ENCODE assay signal across 11 mouse cellular contexts in genomic region chr2:31683666-31684065, GRCm38 (mm10). TPM values are rescaled to one million over a fixed set of nuclear protein-coding genes. Genes with fewer than 3 reads are reported as not detected.
DNase-seq lines count a peak whose midpoint lies in the region; TF ChIP-seq lines count a peak whose summit lies in the region.
"Had no signal": no experiment of that assay in that cellular context is flagged by ENCODE, and none has a peak within 500 bp of the region (broad histone marks: within the 10 kb centered on the region; RNA-seq: fewer than 3 reads in every experiment).

No protein-coding gene starts in this region.

- H3ac ChIP-seq in C2C12 (ENCODE audit: control insufficient read depth, insufficient read length, low read depth) = no peak overlapping the region

- DNase-seq in gastrocnemius, adult 18-20 months (ENCODE audit: low spot score) = peak; percentile 58
- no peak for DNase-seq in gastrocnemius, postnatal 25 days
- peak; percentile 56 for DNase-seq in forelimb bud, embryonic 11.5 days (ENCODE audit: low read depth, low spot score)
- DNase-seq in layer of hippocampus, postnatal 10 days (ENCODE audit: low spot score in 2 of 2) = peak; percentile 69 to 75
- DNase-seq in lung, postnatal 4 days = peak; percentile 43 to 62
- peak; percentile 72 for DNase-seq in testis, postnatal 10 days (ENCODE audit: low spot score)

- WGBS in bone marrow, adult 2 months = 33% methylated on average over 2 of the region's 2 CpGs

- TF ChIP-seq POLR2A in bone marrow, adult 2 months (IDR thresholded peaks at IDR 0.05; ENCODE audit: borderline replicate concordance, control insufficient read depth, low read depth, low read length) = no peak

- peak; percentile 24 for TF ChIP-seq CTCF in C2C12 (IDR thresholded peaks at IDR 0.05; ENCODE audit: control insufficient read depth, insufficient read depth, insufficient read length)
- peak; percentile 33; the same call in 1 of the 2 replicates for TF ChIP-seq CTCF in bone marrow, adult 2 months (IDR thresholded peaks at IDR 0.05; ENCODE audit: control insufficient read depth, insufficient read depth, low read length)

- H3K79me2 ChIP-seq in C2C12 (ENCODE audit: control insufficient read depth, insufficient read depth) = peaks cover 2% of the 10 kb centered on the region

- H3K4me3 ChIP-seq in C2C12 (ENCODE audit: insufficient read depth, poor library complexity, severe bottlenecking) = no peak overlapping the region
- no peak overlapping the region for H3K4me3 ChIP-seq in bone marrow, adult 2 months (replicated peaks; ENCODE audit: control insufficient read depth, low read depth, low read length)
- H3K4me3 ChIP-seq: limb, embryonic 12.5 days had no signal

- H3K79me3 ChIP-seq in C2C12 (ENCODE audit: low read depth) = no peaks in the 10 kb centered on the region

- H3K27me3 ChIP-seq in C2C12 (ENCODE audit: control insufficient read depth, insufficient read depth, insufficient read length) = no peaks in the 10 kb centered on the region
- H3K27me3 ChIP-seq: limb, embryonic 12.5 days had no signal

- no peak overlapping the region for H3K27ac ChIP-seq in bone marrow, adult 2 months (ENCODE audit: control insufficient read depth, insufficient read depth, low read depth, low read length, poor library complexity)
- H3K27ac ChIP-seq: limb, embryonic 12.5 days had no signal

- H3K4me1 ChIP-seq in bone marrow, adult 2 months (ENCODE audit: control insufficient read depth, insufficient read depth, low read length) = no peaks in the 10 kb centered on the region

- H3K36me3 ChIP-seq in C2C12 (ENCODE audit: control insufficient read depth, insufficient read depth) = peaks cover 33% of the 10 kb centered on the region

TF ChIP-seq in C2C12, 6 proteins besides CTCF, POLR2A, EP300 and RAD21:
- TF ChIP-seq MYOG (IDR thresholded peaks at IDR 0.05; ENCODE audit: control insufficient read depth, extremely low read depth, insufficient read length) (no peak), USF1 (IDR thresholded peaks at IDR 0.05; ENCODE audit: low read depth) (no peak), MYOD1 (IDR thresholded peaks at IDR 0.05; ENCODE audit: control insufficient read depth, insufficient read length, low read depth) (no peak), CEBPB (IDR thresholded peaks at IDR 0.05; ENCODE audit: low read depth) (no peak), MAX (IDR thresholded peaks at IDR 0.05) (no peak), FOSL1 (IDR thresholded peaks at IDR 0.05; ENCODE audit: insufficient read depth, low read length, poor library complexity, severe bottlenecking) (no peak)
TF ChIP-seq in C2C12: peak in this region for 0.

RNA-seq across cellular contexts. Expression of gene Abl1, which starts 4.5 kb away (rescaled TPM):
- total RNA-seq in gastrocnemius, adult 18-20 months (2021) = 10 to 100 TPM; 22.1 to 26.1 TPM
- 10 to 100 TPM; 21.9 to 25.2 TPM for total RNA-seq in gastrocnemius, postnatal 25 days (2021)
- polyA plus RNA-seq in C2C12 (2012; fragmentation: generic; extraction: Trizol) = 45.9 TPM
- 24.3 and 35.0 TPM in 2 replicates for polyA plus RNA-seq in bone marrow, adult 2 months (2011; ENCODE audit: insufficient read depth, insufficient read length, low replicate concordance, missing spikeins)
- total RNA-seq in layer of hippocampus, postnatal 10 days (2021) = 10 to 100 TPM; 42.2 to 48.3 TPM

RNA-seq across cellular contexts. Expression of gene Exosc2, which starts 13.2 kb away (rescaled TPM):
- total RNA-seq in gastrocnemius, adult 18-20 months (2021) = 1 to 10 TPM; 6.8 to 7.2 TPM
- 1 to 10 TPM; 6.3 to 7.2 TPM for total RNA-seq in gastrocnemius, postnatal 25 days (2021)
- 63.4 TPM for polyA plus RNA-seq in C2C12 (2012; fragmentation: generic; extraction: Trizol)
- polyA plus RNA-seq in bone marrow, adult 2 months (2011; ENCODE audit: insufficient read depth, insufficient read length, low replicate concordance, missing spikeins) = 26.1 and 36.0 TPM in 2 replicates
- 10 to 100 TPM; 18.9 to 23.4 TPM for total RNA-seq in layer of hippocampus, postnatal 10 days (2021)

RNA-seq across cellular contexts. Expression of gene Prdm12, which starts 43.8 kb away (rescaled TPM):
- total RNA-seq in gastrocnemius, adult 18-20 months (2021) = not detected
- not detected for total RNA-seq in gastrocnemius, postnatal 25 days (2021)
- polyA plus RNA-seq in C2C12 (2012; fragmentation: generic; extraction: Trizol) = not detected
- not detected in 2 replicates for polyA plus RNA-seq in bone marrow, adult 2 months (2011; ENCODE audit: insufficient read depth, insufficient read length, low replicate concordance, missing spikeins)
- total RNA-seq in layer of hippocampus, postnatal 10 days (2021) = under 1 TPM in 1 of 2 experiments, not detected in 1; 0.31 TPM
- total RNA-seq: adrenal gland, postnatal 4 days had no signal
- polyA plus RNA-seq: stomach, embryonic 16.5 days had no signal
